Mouse (Mus musculus): Measurements from ENCODE around the gene Spag16. TPM values are rescaled to one million over a fixed set of nuclear protein-coding genes. Genes with fewer than 3 reads are reported as not detected.

Gene Spag16
- total RNA-seq, 2 experiments from 2014 or later = 0.46 to 0.56 TPM

DNA sequence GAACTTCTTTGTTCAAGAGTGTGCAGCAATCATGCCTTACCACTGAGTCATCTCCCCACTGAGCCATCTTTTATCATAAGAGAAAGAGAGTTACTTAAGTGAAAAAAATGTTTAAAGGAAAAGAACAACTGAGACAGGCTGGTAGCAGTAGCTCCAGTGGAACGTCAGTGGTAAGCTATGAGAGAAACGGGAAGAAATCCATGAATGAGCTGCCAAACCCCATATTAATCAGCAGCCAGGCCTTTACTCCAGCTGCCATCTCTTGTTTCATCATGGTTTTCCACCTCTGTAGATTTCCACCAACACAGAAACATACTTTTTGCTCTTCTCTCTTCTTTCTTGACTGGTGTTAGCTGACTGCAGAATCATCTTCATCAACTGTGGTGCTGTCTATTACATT lies 308.8 kb downstream of the Spag16 start:
- H3K27ac ChIP-seq = no peak overlapping the region
- no peak for TF ChIP-seq CTCF (conservative IDR thresholded peaks at IDR 0.05)

DNA sequence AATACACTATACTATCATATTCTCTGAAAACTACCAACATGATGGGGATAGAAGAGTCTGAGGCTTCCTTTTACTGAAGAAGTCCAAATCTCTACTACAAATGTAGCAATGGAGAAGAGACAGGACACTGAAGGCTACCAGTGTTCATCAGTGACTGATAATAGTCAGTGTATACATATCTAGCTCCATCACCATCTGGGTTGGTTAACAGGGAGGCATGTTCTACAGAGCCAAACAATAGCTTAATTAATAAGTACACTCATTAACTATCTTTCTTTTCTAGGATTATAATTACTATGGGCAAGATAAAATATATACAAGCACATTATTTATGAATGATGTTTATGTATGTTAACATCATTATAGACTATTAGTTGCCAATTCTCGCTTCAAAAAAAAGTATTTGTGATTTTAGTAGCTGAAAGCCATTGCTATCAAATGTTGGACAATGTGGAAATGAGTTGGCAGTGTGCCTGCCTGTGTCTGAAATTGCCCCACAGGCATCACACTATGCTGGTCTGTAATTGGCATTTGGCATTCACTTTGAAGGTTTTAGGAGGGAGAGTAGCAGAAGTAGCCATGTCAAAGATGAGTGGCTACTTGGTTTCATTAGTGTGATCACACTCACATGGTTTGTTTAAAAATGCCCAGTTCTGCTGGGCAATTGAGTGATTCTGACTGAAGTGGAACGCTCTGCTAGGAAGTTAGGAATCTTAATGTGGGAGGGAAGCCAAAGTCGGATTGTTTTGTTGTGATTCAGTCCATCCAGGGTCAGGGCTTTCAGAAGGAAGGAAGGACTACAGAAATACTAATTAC lies 338.8 kb downstream of the Spag16 start:
- no peak for DNase-seq (ENCODE audit: low spot score in 2 of 2)
- H3K4me3 ChIP-seq = no peak overlapping the region
- no peak for TF ChIP-seq CTCF (conservative IDR thresholded peaks at IDR 0.05)
- no peak overlapping the region for H3K27ac ChIP-seq

More for the DNA sequence above, 308.8 kb downstream of the Spag16 start:
- no peak for DNase-seq (ENCODE audit: low spot score in 2 of 2)
- H3K4me3 ChIP-seq = no peak overlapping the region

- H3K27ac ChIP-seq = no peak overlapping the region
- TF ChIP-seq CTCF (conservative IDR thresholded peaks at IDR 0.05) = no peak
- H3K4me3 ChIP-seq = no peak overlapping the region
- no peak for DNase-seq (ENCODE audit: low spot score in 2 of 2)
Observed at GRCm38 (mm10) chr1:70180123-70180741, 353.5 kb downstream of the Spag16 start.

DNA sequence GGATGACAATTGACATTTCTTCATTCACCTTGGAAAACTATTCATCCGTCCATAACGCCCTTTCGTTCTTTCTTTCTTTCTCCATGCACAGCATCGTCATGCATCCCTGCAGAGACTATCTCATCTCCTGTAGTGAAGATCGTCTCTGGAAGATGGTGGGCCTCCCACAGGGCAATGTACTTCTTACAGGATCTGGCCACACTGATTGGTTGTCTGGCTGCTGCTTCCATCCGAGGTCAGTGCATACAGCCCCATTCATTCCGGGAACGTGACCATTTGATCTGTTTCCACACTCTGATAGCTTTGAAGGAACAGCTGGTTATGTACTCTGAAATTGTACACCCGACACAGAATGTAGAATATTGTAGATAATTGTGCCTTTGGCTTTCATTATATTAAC lies 438.0 kb downstream of the Spag16 start:
- DNase-seq (ENCODE audit: low spot score in 2 of 2) = no peak
- Histone ChIP-seq H3K4me3 (no peak overlapping the region), H3K27ac (no peak overlapping the region)
- no peak for TF ChIP-seq CTCF (conservative IDR thresholded peaks at IDR 0.05)

GRCm38 (mm10) chr1:70265920-70266505 lies 439.2 kb downstream of the Spag16 start:
- H3K27ac ChIP-seq = no peak overlapping the region
- no peak for TF ChIP-seq CTCF (conservative IDR thresholded peaks at IDR 0.05)
- DNase-seq (ENCODE audit: low spot score in 2 of 2) = peak in 1 of 2 experiments; percentile 19

GRCm38 (mm10) chr1:70270139-70270538 lies 443.4 kb downstream of the Spag16 start:
- H3K4me3 ChIP-seq = no peak overlapping the region
- H3K27ac ChIP-seq = no peak overlapping the region
- peak; percentile 81 for TF ChIP-seq CTCF (conservative IDR thresholded peaks at IDR 0.05)
- DNase-seq (ENCODE audit: low spot score in 2 of 2) = peak in 1 of 2 experiments; percentile 33

More at GRCm38 (mm10) chr1:70265920-70266505, 439.2 kb downstream of the Spag16 start:
- H3K4me3 ChIP-seq = no peak overlapping the region

- no peak overlapping the region for H3K4me3 ChIP-seq
- TF ChIP-seq CTCF (conservative IDR thresholded peaks at IDR 0.05) = no peak
- DNase-seq (ENCODE audit: low spot score in 2 of 2) = no peak
Observed at GRCm38 (mm10) chr1:70272753-70273152, 446.0 kb downstream of the Spag16 start.

GRCm38 (mm10) chr1:70279296-70279695 lies 452.5 kb downstream of the Spag16 start:
- no peak overlapping the region for H3K27ac ChIP-seq
- H3K4me3 ChIP-seq = no peak overlapping the region
- no peak for DNase-seq (ENCODE audit: low spot score in 2 of 2)
- no peak for TF ChIP-seq CTCF (conservative IDR thresholded peaks at IDR 0.05)

More at GRCm38 (mm10) chr1:70272753-70273152, 446.0 kb downstream of the Spag16 start:
- no peak overlapping the region for H3K27ac ChIP-seq

GRCm38 (mm10) chr1:70283388-70283787 lies 456.6 kb downstream of the Spag16 start:
- TF ChIP-seq CTCF (conservative IDR thresholded peaks at IDR 0.05) = no peak
- no peak for DNase-seq (ENCODE audit: low spot score in 2 of 2)
- H3K4me3 ChIP-seq = no peak overlapping the region
- H3K27ac ChIP-seq = no peak overlapping the region

- no peak for DNase-seq (ENCODE audit: low spot score in 2 of 2)
- TF ChIP-seq CTCF (conservative IDR thresholded peaks at IDR 0.05) = no peak
- Histone ChIP-seq H3K4me3 (no peak overlapping the region), H3K27ac (no peak overlapping the region)
Observed at GRCm38 (mm10) chr1:70284140-70284539, 457.4 kb downstream of the Spag16 start.

GRCm38 (mm10) chr1:70316128-70316765 lies 489.5 kb downstream of the Spag16 start:
- no peak overlapping the region; the same call in 1 of the 2 replicates for H3K4me3 ChIP-seq
- no peak for TF ChIP-seq CTCF (conservative IDR thresholded peaks at IDR 0.05)
- H3K27ac ChIP-seq = no peak overlapping the region

DNA sequence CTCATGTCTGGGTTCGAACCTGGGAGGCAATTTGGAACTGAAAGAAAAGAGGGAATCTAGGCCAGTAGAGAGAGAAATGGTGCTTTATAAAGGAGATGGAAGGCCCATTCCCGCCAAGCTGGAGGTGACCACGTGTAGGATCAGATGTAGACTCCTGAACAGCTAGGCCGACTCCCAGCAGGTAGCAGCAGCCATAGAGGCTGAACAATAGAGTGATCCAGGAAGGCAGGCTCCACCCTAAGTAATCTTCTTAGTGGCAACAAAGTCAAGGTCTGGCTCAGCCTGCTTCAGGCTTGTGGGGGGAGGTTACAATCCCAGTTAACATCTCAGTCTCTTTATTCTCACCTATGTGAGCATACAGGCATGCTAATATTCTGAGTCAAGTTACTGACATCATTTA lies 494.2 kb downstream of the Spag16 start:
- no peak for TF ChIP-seq CTCF (conservative IDR thresholded peaks at IDR 0.05)
- Histone ChIP-seq H3K27ac (no peak overlapping the region), H3K4me3 (no peak overlapping the region)
- DNase-seq (ENCODE audit: low spot score in 2 of 2) = no peak

More at GRCm38 (mm10) chr1:70316128-70316765, 489.5 kb downstream of the Spag16 start:
- no peak for DNase-seq (ENCODE audit: low spot score in 2 of 2)

- DNase-seq (ENCODE audit: low spot score in 2 of 2) = no peak
- Histone ChIP-seq H3K27ac (no peak overlapping the region), H3K4me3 (no peak overlapping the region)
- TF ChIP-seq CTCF (conservative IDR thresholded peaks at IDR 0.05) = no peak
Observed at GRCm38 (mm10) chr1:70346179-70346578, 519.4 kb downstream of the Spag16 start.
